Mouse (Mus musculus) heart, embryonic 10.5 days (tissue): ENCODE measurements around the gene Nudt17. TPM values are rescaled to one million over a fixed set of nuclear protein-coding genes. Genes with fewer than 3 reads are reported as not detected.
"Not testable (repeated sequence)": the region's sequence is repeated elsewhere in the genome, so short reads cannot be mapped to it uniquely, and the experiment has no call there.

Experiments
- DNase-seq: peaks from one replicate; pipeline ENCODE4 v3.0.0-alpha.2; 2017; ENCODE audit warnings: low spot score
- H3K27ac ChIP-seq: fragments of 300-500 bp; sonication (generic); 2 replicates; pipeline ENCODE4 v1.5.1; 2016; ENCODE audit warnings: mild to moderate bottlenecking
- H3K27me3 ChIP-seq: fragments of 300-500 bp; sonication (generic); 2 replicates; pipeline ENCODE4 v1.6.1; 2016; ENCODE audit warnings: mild to moderate bottlenecking; ENCODE audit not compliant: poor library complexity, insufficient read depth, severe bottlenecking
- H3K36me3 ChIP-seq: fragments of 300-500 bp; sonication (generic); 2 replicates; pipeline ENCODE4 v1.6.1; 2016; ENCODE audit warnings: mild to moderate bottlenecking, moderate library complexity
- H3K4me1 ChIP-seq: fragments of 300-500 bp; sonication (generic); 2 replicates; pipeline ENCODE4 v1.6.1; 2016; ENCODE audit warnings: mild to moderate bottlenecking
- H3K4me3 ChIP-seq: fragments of 300-500 bp; sonication (generic); 2 replicates; pipeline ENCODE4 v1.5.1; 2016; ENCODE audit warnings: mild to moderate bottlenecking, moderate library complexity
- H3K9me3 ChIP-seq: fragments of 300-500 bp; sonication (generic); 2 replicates; pipeline ENCODE4 v1.6.1; 2016; ENCODE audit warnings: mild to moderate bottlenecking, moderate library complexity
- WGBS: fragments of 180-500 bp; shearing (Covaris S2); methylation state at CpG from one replicate; pipeline ENCODE4 v1.1.7; 2016; 5-methylcytosine and 5-hydroxymethylcytosine counted together
- polyA plus RNA-seq: library from polyadenylated mRNA; unstranded; fragments of >200 nt; fragmentation: Nextera tagmentation; extraction: Ambion mirVana; gene quantifications from 2 replicates; pipeline ENCODE4 v1.2.1, GENCODE M21; 2016

Gene Nudt17
- polyA plus RNA-seq, 1 experiment from 2014 or later = 7.1 TPM

- Histone ChIP-seq H3K4me1 (peaks cover 36% of the 10 kb centered on the region), H3K9me3 (no peaks in the 10 kb centered on the region), H3K4me3 (no peak overlapping the region; the same call in 1 of the 2 replicates), H3K36me3 (peaks cover 51% of the 10 kb centered on the region), H3K27ac (peak overlapping the region; percentile 13; the same call in 1 of the 2 replicates), H3K27me3 (no peaks in the 10 kb centered on the region)
- DNase-seq = no peak
- 41% methylated on average over 19 of the region's 19 CpGs for WGBS
These were observed 9.2 kb downstream of the Nudt17 start for GRCm38 (mm10) chr3:96698993-96699690.

GRCm38 (mm10) chr3:96696766-96697732 is 11.3 kb downstream of the Nudt17 start:
- Histone ChIP-seq H3K4me3 (peak overlapping the region; percentile 93), H3K9me3 (no peaks in the 10 kb centered on the region), H3K36me3 (peaks cover 31% of the 10 kb centered on the region), H3K27me3 (no peaks in the 10 kb centered on the region), H3K4me1 (peaks cover 45% of the 10 kb centered on the region), H3K27ac (peak overlapping the region; percentile 98)
- peak; percentile 95 for DNase-seq
- under 1% methylated on average over 85 of the region's 85 CpGs for WGBS

GRCm38 (mm10) chr3:96696198-96696765 is 12.1 kb downstream of the Nudt17 start, which contains the start of gene Pias3:
TSS of gene Pias3 (plus strand) at chr3:96696384.
- no peaks in the 10 kb centered on the region for H3K9me3 ChIP-seq
- under 1% methylated on average over 35 of the region's 35 CpGs for WGBS
- H3K27me3 ChIP-seq = no peaks in the 10 kb centered on the region
- H3K4me3 ChIP-seq = peak within 1 kb of the TSS; percentile 93
- H3K4me1 ChIP-seq = peaks cover 45% of the 10 kb centered on the region
- peak; percentile 94 for DNase-seq
- peaks cover 23% of the 10 kb centered on the region for H3K36me3 ChIP-seq
- H3K27ac ChIP-seq = peak within 1 kb of the TSS; percentile 98

GRCm38 (mm10) chr3:96693579-96693978 is 14.8 kb downstream of the Nudt17 start:
- WGBS = 74% methylated on average over 1 of the region's 1 CpGs
- H3K27ac ChIP-seq = no peak overlapping the region
- no peaks in the 10 kb centered on the region for H3K36me3 ChIP-seq
- DNase-seq = no peak
- H3K4me3 ChIP-seq = no peak overlapping the region
- H3K27me3 ChIP-seq = peaks cover 11% of the 10 kb centered on the region
- peaks cover 34% of the 10 kb centered on the region for H3K4me1 ChIP-seq
- no peaks in the 10 kb centered on the region for H3K9me3 ChIP-seq

GRCm38 (mm10) chr3:96692506-96692905 is 15.9 kb downstream of the Nudt17 start:
- DNase-seq = no peak
- H3K27ac ChIP-seq = no peak overlapping the region
- 11% methylated on average over 3 of the region's 3 CpGs for WGBS

GRCm38 (mm10) chr3:96690298-96690697 is 18.1 kb downstream of the Nudt17 start:
- Histone ChIP-seq H3K27me3 (peaks cover 19% of the 10 kb centered on the region), H3K36me3 (no peaks in the 10 kb centered on the region), H3K4me1 (peaks cover 14% of the 10 kb centered on the region; the same call in 1 of the 2 replicates), H3K27ac (no peak overlapping the region), H3K4me3 (no peak overlapping the region), H3K9me3 (no peaks in the 10 kb centered on the region)
- no peak for DNase-seq
- WGBS = 53% methylated on average over 3 of the region's 3 CpGs

More at GRCm38 (mm10) chr3:96692506-96692905, 15.9 kb downstream of the Nudt17 start:
- Histone ChIP-seq H3K27me3 (peaks cover 11% of the 10 kb centered on the region), H3K9me3 (no peaks in the 10 kb centered on the region), H3K4me3 (peak overlapping the region; percentile 8; the same call in 1 of the 2 replicates), H3K36me3 (no peaks in the 10 kb centered on the region), H3K4me1 (peaks cover 26% of the 10 kb centered on the region)

- H3K9me3 ChIP-seq = no peaks in the 10 kb centered on the region
- no peaks in the 10 kb centered on the region for H3K36me3 ChIP-seq
- peaks cover 23% of the 10 kb centered on the region for H3K4me1 ChIP-seq
- no peak overlapping the region for H3K27ac ChIP-seq
- no peak overlapping the region for H3K4me3 ChIP-seq
- peaks cover 32% of the 10 kb centered on the region for H3K27me3 ChIP-seq
- 78% methylated on average over 11 of the region's 11 CpGs for WGBS
- DNase-seq = no peak
These were observed 19.5 kb downstream of the Nudt17 start for GRCm38 (mm10) chr3:96688854-96689253.

GRCm38 (mm10) chr3:96686057-96686456 is 22.3 kb downstream of the Nudt17 start:
- H3K27ac ChIP-seq, H3K9me3 ChIP-seq, DNase-seq, H3K36me3 ChIP-seq, H3K4me3 ChIP-seq: not testable (repeated sequence)
- Histone ChIP-seq H3K27me3 (peaks cover 55% of the 10 kb centered on the region), H3K4me1 (peaks cover 14% of the 10 kb centered on the region)
- 90% methylated on average over 5 of the region's 5 CpGs for WGBS

GRCm38 (mm10) chr3:96684822-96685156 is 23.6 kb downstream of the Nudt17 start:
- 12% methylated on average over 28 of the region's 28 CpGs for WGBS
- Histone ChIP-seq H3K9me3 (no peaks in the 10 kb centered on the region), H3K27me3 (peaks cover 64% of the 10 kb centered on the region), H3K27ac (no peak overlapping the region), H3K4me3 (peak overlapping the region; percentile 55), H3K4me1 (peaks cover 14% of the 10 kb centered on the region), H3K36me3 (no peaks in the 10 kb centered on the region)
- no peak for DNase-seq

- no peak for DNase-seq
- peak overlapping the region; percentile 55 for H3K4me3 ChIP-seq
- no peaks in the 10 kb centered on the region for H3K9me3 ChIP-seq
- H3K36me3 ChIP-seq = no peaks in the 10 kb centered on the region
- 41% methylated on average over 17 of the region's 17 CpGs for WGBS
- H3K4me1 ChIP-seq = peaks cover 16% of the 10 kb centered on the region
- H3K27me3 ChIP-seq = peaks cover 64% of the 10 kb centered on the region
- H3K27ac ChIP-seq = no peak overlapping the region
These were observed 24.1 kb downstream of the Nudt17 start for GRCm38 (mm10) chr3:96684151-96684821.

- Histone ChIP-seq H3K4me3 (no peak overlapping the region), H3K27me3 (peaks cover 68% of the 10 kb centered on the region), H3K9me3 (no peaks in the 10 kb centered on the region), H3K27ac (no peak overlapping the region), H3K36me3 (no peaks in the 10 kb centered on the region), H3K4me1 (peaks cover 20% of the 10 kb centered on the region)
- 85% methylated on average over 3 of the region's 3 CpGs for WGBS
- no peak for DNase-seq
These were observed 24.9 kb downstream of the Nudt17 start for GRCm38 (mm10) chr3:96683496-96683895.

GRCm38 (mm10) chr3:96680269-96680956 is 27.9 kb downstream of the Nudt17 start:
- Histone ChIP-seq H3K9me3 (no peaks in the 10 kb centered on the region), H3K4me1 (peaks cover 20% of the 10 kb centered on the region), H3K27me3 (peaks cover 68% of the 10 kb centered on the region), H3K4me3 (no peak overlapping the region), H3K27ac (no peak overlapping the region), H3K36me3 (no peaks in the 10 kb centered on the region)
- DNase-seq = no peak
- 18% methylated on average over 12 of the region's 12 CpGs for WGBS
